Mouse (Mus musculus) hindbrain, postnatal 0 days (tissue): ENCODE data around the gene Mapk6. TPM values are rescaled to one million over a fixed set of nuclear protein-coding genes. Genes with fewer than 3 reads are reported as not detected.

Experiments
- ATAC-seq: fragments of 200-750 bp; cut with Nextera tagmentation; 2 replicates; pipeline ENCODE4 v1.8.0; 2017; ENCODE audit warnings: mild to moderate bottlenecking, moderate TSS enrichment, moderate library complexity
- DNase-seq: peaks from one replicate; pipeline ENCODE4 v3.0.0-alpha.2; 2015; ENCODE audit warnings: low spot score
- H3K27ac ChIP-seq: fragments of 300-500 bp; sonication (generic); 2 replicates; pipeline ENCODE4 v1.5.1; 2014; ENCODE audit warnings: mild to moderate bottlenecking
- H3K27me3 ChIP-seq: fragments of 300-500 bp; sonication (generic); 2 replicates; pipeline ENCODE4 v1.6.1; 2014; ENCODE audit warnings: low read length, mixed read lengths; ENCODE audit not compliant: insufficient read depth
- H3K36me3 ChIP-seq: fragments of 300-500 bp; sonication (generic); 2 replicates; pipeline ENCODE4 v1.6.1; 2014; ENCODE audit warnings: low read length, mixed read lengths; ENCODE audit not compliant: insufficient read depth
- H3K4me1 ChIP-seq: fragments of 300-500 bp; sonication (generic); 2 replicates; pipeline ENCODE4 v1.6.1; 2014; ENCODE audit warnings: antibody characterized with exemption, low read length, mixed read lengths; ENCODE audit not compliant: insufficient read depth
- H3K4me2 ChIP-seq: fragments of 300-500 bp; sonication (generic); 2 replicates; pipeline ENCODE4 v1.6.1; 2014; ENCODE audit warnings: low read depth, mild to moderate bottlenecking, low read length, moderate library complexity, mixed read lengths
- H3K4me3 ChIP-seq: fragments of 300-500 bp; sonication (generic); 2 replicates; pipeline ENCODE4 v1.5.1; 2014; ENCODE audit warnings: low read length
- H3K9ac ChIP-seq: fragments of 300-500 bp; sonication (generic); replicated peaks from 2 replicates; pipeline ENCODE4 v1.6.1; 2014; ENCODE audit warnings: mild to moderate bottlenecking, low read length, moderate library complexity, mixed read lengths
- H3K9me3 ChIP-seq: fragments of 300-500 bp; sonication (generic); 2 replicates; pipeline ENCODE4 v1.6.1; 2016; ENCODE audit warnings: low read length, mixed read lengths
- CTCF ChIP-seq: IDR thresholded peaks from 2 replicates; pipeline ENCODE4 v1.5.1; 2016; ENCODE audit warnings: antibody characterized with exemption, control low read depth, low read depth
- WGBS: fragments of 180-500 bp; shearing (Covaris S2); extraction: QIAGEN DNeasy Blood & Tissue Kit; methylation state at CpG from one replicate; pipeline ENCODE4 v1.1.7; 2014; 5-methylcytosine and 5-hydroxymethylcytosine counted together
- polyA plus RNA-seq: library from polyadenylated mRNA; unstranded; fragments of >200 nt; fragmentation: Nextera tagmentation; extraction: Ambion mirVana; gene quantifications from 2 replicates; pipeline ENCODE4 v1.2.1, GENCODE M21; 2015
- total RNA-seq: library from RNA; depleted of rRNA; stranded (reverse); fragments of >200 nt; gene quantifications from 2 replicates; pipeline ENCODE4 v1.2.3, GENCODE M21; 2014

The Mapk6 gene
- total and polyA plus RNA-seq, 2 experiments from 2014 or later = 109 to 149 TPM

GRCm38 (mm10) chr9:75410868-75411487 lies 1.2 kb upstream of the Mapk6 start:
- H3K9ac ChIP-seq = no peak overlapping the region

GRCm38 (mm10) chr9:75409031-75409851 lies 564 bp downstream of the Mapk6 start:
- WGBS = under 1% methylated on average over 65 of the region's 90 CpGs
- Histone ChIP-seq H3K27me3 (no peaks in the 10 kb centered on the region), H3K4me1 (0 out of 2 replicates have a peak, but pooled peaks cover 10% of the 10 kb centered on the region), H3K4me2 (peak overlapping the region; percentile 59), H3K4me3 (peak overlapping the region; percentile 86), H3K9ac (peak overlapping the region; percentile 91), H3K9me3 (no peaks in the 10 kb centered on the region), H3K27ac (peak overlapping the region; percentile 99), H3K36me3 (no peaks in the 10 kb centered on the region)
- no peak for TF ChIP-seq CTCF
- DNase-seq (peak; percentile 86), ATAC-seq (peak; percentile 90)

More at GRCm38 (mm10) chr9:75410868-75411487, 1.2 kb upstream of the Mapk6 start:
- WGBS = 75% methylated on average over 6 of the region's 6 CpGs
- no peak for DNase-seq
- no peaks in the 10 kb centered on the region for H3K9me3 ChIP-seq
- peak overlapping the region; percentile 99; the same call in 1 of the 2 replicates for H3K27ac ChIP-seq
- no peak overlapping the region for H3K4me3 ChIP-seq
- H3K4me2 ChIP-seq = peak overlapping the region; percentile 59; the same call in 1 of the 2 replicates
- 0 out of 2 replicates have a peak, but pooled peaks cover 10% of the 10 kb centered on the region for H3K4me1 ChIP-seq
- no peaks in the 10 kb centered on the region for H3K36me3 ChIP-seq
- no peak for ATAC-seq
- no peaks in the 10 kb centered on the region for H3K27me3 ChIP-seq
- no peak for TF ChIP-seq CTCF

DNA sequence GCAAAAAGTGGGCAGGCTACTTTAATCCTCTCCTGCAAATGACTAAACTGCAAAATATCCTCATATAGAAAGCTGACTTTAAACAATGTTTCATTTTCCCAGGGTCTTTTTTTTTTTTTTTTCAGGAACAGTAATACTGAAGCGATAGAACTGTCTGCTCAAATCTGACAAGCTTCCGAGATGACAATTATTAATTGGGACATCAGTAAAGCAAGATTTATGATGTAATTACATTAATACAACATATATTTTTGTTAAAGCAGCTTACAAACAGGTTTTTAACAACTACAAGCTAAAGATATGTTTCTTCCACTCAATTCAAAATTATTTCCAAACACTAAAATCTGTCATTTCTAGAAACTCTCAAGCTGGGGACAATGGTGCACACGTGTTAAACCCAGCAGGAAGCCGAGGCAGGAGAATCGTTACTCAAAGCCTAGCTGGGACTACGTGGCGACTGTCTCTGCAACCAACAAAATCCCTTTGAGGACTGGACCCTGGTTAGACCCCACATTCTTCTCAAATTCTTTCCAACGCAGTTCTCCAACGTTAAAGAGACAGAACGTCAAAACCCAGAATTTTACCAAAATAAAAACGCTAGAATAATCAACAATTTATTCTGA lies 1.5 kb downstream of the Mapk6 start:
- no peak for TF ChIP-seq CTCF

GRCm38 (mm10) chr9:75407803-75408202 lies 2.0 kb downstream of the Mapk6 start:
- peak overlapping the region; percentile 34; the same call in 1 of the 2 replicates for H3K9ac ChIP-seq
- peak overlapping the region; percentile 86 for H3K4me3 ChIP-seq
- no peak overlapping the region for H3K27ac ChIP-seq
- DNase-seq (peak; percentile 21), ATAC-seq (no peak)
- WGBS = 13% methylated on average over 10 of the region's 10 CpGs
- no peaks in the 10 kb centered on the region for H3K9me3 ChIP-seq
- no peaks in the 10 kb centered on the region for H3K27me3 ChIP-seq
- H3K4me1 ChIP-seq = 0 out of 2 replicates have a peak, but pooled peaks cover 10% of the 10 kb centered on the region
- no peak for TF ChIP-seq CTCF
- H3K4me2 ChIP-seq = peak overlapping the region; percentile 59
- no peaks in the 10 kb centered on the region for H3K36me3 ChIP-seq

More for the DNA sequence above, 1.5 kb downstream of the Mapk6 start:
- H3K9ac ChIP-seq = peak overlapping the region; percentile 91
- 0 out of 2 replicates have a peak, but pooled peaks cover 10% of the 10 kb centered on the region for H3K4me1 ChIP-seq
- peak; percentile 46 for DNase-seq
- no peaks in the 10 kb centered on the region for H3K36me3 ChIP-seq
- peak overlapping the region; percentile 59 for H3K4me2 ChIP-seq
- H3K27ac ChIP-seq = no peak overlapping the region
- ATAC-seq = no peak
- peak overlapping the region; percentile 86 for H3K4me3 ChIP-seq
- 3% methylated on average over 11 of the region's 11 CpGs for WGBS
- no peaks in the 10 kb centered on the region for H3K27me3 ChIP-seq
- H3K9me3 ChIP-seq = no peaks in the 10 kb centered on the region

DNA sequence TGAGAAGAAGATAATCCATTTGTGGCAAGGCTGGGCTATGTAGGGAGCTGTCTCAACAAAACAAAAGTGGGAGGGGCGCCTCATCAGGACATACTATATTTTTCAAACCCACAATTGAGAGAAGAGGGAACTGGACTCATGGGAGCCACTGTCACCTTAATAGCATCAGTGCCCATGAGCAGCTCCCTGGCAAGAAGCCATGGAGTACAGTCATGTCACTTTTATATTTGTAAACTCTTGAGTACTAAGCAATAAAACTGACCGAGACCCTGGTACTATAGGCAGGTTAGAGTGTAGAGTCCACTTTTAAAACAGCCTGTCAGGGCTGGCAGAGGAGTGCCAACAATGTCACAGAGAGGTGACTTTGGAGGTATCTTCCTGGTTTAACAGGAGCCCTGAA lies 3.7 kb downstream of the Mapk6 start:
- DNase-seq (no peak), ATAC-seq (no peak)
- TF ChIP-seq CTCF = no peak
- Histone ChIP-seq H3K9ac (no peak overlapping the region), H3K9me3 (no peaks in the 10 kb centered on the region), H3K4me2 (no peak overlapping the region), H3K4me1 (0 out of 2 replicates have a peak, but pooled peaks cover 10% of the 10 kb centered on the region), H3K36me3 (no peaks in the 10 kb centered on the region), H3K27me3 (no peaks in the 10 kb centered on the region), H3K27ac (no peak overlapping the region), H3K4me3 (no peak overlapping the region)
- 81% methylated on average over 2 of the region's 2 CpGs for WGBS

GRCm38 (mm10) chr9:75403520-75403919 lies 6.3 kb downstream of the Mapk6 start:
- H3K27me3 ChIP-seq = no peaks in the 10 kb centered on the region
- no peak overlapping the region for H3K4me3 ChIP-seq
- no peaks in the 10 kb centered on the region for H3K9me3 ChIP-seq
- H3K4me1 ChIP-seq = 0 out of 2 replicates have a peak, but pooled peaks cover 10% of the 10 kb centered on the region
- ATAC-seq (no peak), DNase-seq (no peak)
- WGBS = 72% methylated on average over 3 of the region's 3 CpGs
- H3K9ac ChIP-seq = no peak overlapping the region
- no peak overlapping the region for H3K4me2 ChIP-seq
- no peak overlapping the region for H3K27ac ChIP-seq
- H3K36me3 ChIP-seq = no peaks in the 10 kb centered on the region
- no peak for TF ChIP-seq CTCF
